Mouse (Mus musculus) bone marrow, adult 2 months (tissue): Measurements from ENCODE around the gene Kng2.

Experiments used
- CTCF ChIP-seq: fragments of 200-500 bp; IDR thresholded peaks from 2 replicates; pipeline ENCODE4 v1.5.1; 2011; ENCODE audit warnings: low read length, control low read depth; ENCODE audit not compliant: control insufficient read depth, insufficient read depth
- POLR2A ChIP-seq: fragments of 200-500 bp; IDR thresholded peaks from 2 replicates; pipeline ENCODE4 v1.6.1; 2011; ENCODE audit warnings: low read depth, mild to moderate bottlenecking, control low read depth, low read length, borderline replicate concordance; ENCODE audit not compliant: control insufficient read depth

DNA sequence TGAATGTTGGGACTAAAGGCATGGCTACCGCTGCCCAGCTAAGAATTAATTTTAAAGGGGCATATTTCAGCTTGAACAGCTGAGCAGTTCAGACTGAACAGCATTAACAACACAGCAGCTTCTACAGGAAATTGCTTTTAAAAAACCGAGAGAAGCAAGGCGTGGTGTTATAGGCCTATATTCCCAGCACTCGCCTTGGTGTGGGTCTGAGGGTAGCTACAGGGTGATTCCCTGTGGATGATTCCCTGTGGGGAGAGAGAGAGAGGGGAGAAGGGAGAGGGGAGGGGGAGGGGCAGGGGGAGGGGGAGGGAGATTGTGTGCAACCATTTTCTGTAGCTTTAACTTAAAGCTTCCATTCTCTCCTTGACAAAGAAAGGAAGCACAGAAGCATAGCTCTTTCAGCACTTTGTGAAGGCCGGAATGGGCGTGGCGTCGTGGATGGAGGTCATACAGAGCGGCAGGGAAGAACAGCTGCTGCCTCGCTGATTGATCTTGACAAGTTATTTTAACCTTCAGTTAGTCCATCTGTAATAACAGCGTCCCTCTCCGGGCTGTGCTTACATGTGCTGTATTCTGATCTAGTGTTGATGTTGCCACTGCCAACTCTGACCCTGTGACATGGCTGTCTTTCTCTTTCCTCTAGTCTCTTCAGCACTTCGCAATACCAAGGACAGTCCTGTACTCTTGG lies 73.7 kb downstream of the Kng2 start:
- no peak for TF ChIP-seq POLR2A
- TF ChIP-seq CTCF, result no peak
